Mouse (Mus musculus) testis, adult 2 months (tissue): ENCODE measurements around the gene Tesmin. TPM values are rescaled to one million over a fixed set of nuclear protein-coding genes. Genes with fewer than 3 reads are reported as not detected.
A peak's percentile ranks its signal among the peaks of the same experiment; 100 is the strongest.

Experiments
- H3K27ac ChIP-seq: fragments of 200-500 bp; 2 replicates; pipeline ENCODE4 v1.5.1; 2012; ENCODE audit warnings: low read depth, low read length; ENCODE audit not compliant: control insufficient read depth, insufficient read depth
- H3K27me3 ChIP-seq: fragments of 200-500 bp; 2 replicates; pipeline ENCODE4 v1.6.1; 2012; ENCODE audit warnings: mild to moderate bottlenecking, low read length, moderate library complexity; ENCODE audit not compliant: control insufficient read depth, insufficient read depth
- H3K36me3 ChIP-seq: fragments of 200-500 bp; 2 replicates; pipeline ENCODE4 v1.6.1; 2012; ENCODE audit warnings: mild to moderate bottlenecking, low read length; ENCODE audit not compliant: control insufficient read depth, insufficient read depth
- H3K4me1 ChIP-seq: fragments of 200-500 bp; 2 replicates; pipeline ENCODE4 v1.6.1; 2012; ENCODE audit warnings: low read length; ENCODE audit not compliant: control insufficient read depth, insufficient read depth
- H3K4me3 ChIP-seq: fragments of 200-500 bp; 2 replicates; pipeline ENCODE4 v1.5.1; 2012; ENCODE audit warnings: low read depth, mild to moderate bottlenecking, low read length, moderate library complexity, mixed read lengths; ENCODE audit not compliant: control insufficient read depth
- CTCF ChIP-seq: fragments of 200-500 bp; IDR thresholded peaks from 2 replicates; pipeline ENCODE4 v1.5.1; 2012; ENCODE audit warnings: low read depth, mild to moderate bottlenecking, inconsistent platforms, low read length, moderate library complexity; ENCODE audit not compliant: control insufficient read depth, insufficient read depth, insufficient replicate concordance
- POLR2A ChIP-seq: fragments of 200-500 bp; IDR thresholded peaks from 2 replicates; pipeline ENCODE4 v1.6.1; 2012; ENCODE audit warnings: low read depth, mild to moderate bottlenecking, inconsistent platforms, low read length, moderate library complexity; ENCODE audit not compliant: control insufficient read depth
- polyA plus RNA-seq: library from polyadenylated mRNA; depleted of rRNA; stranded (reverse); fragments of >200 nt; gene quantifications from 2 replicates; pipeline ENCODE4 v1.2.3, GENCODE M21; 2012

Tesmin gene
- polyA plus RNA-seq, 1 experiment, result 134 TPM

DNA sequence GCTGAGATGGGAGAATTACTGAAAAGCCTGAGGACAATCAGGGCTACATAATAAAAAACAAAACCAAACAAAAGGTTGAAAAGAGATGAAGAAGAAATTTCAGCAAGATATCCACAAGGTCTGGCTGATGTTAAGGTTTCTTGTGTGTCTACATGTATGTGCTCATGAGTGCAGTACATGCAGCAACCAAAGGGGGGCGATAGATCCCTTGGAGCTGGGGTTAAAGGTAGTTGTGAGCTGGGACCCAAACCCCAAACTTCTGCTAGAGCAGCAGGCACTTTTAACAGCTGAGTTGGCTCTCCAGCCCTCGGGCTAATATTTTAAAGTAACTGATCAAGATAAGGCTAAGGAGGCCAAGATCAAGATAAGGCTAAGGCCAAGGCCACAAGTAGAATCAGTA, 14.6 kb upstream of the Tesmin start:
- no peaks in the 10 kb centered on the region for H3K27me3 ChIP-seq
- no peaks in the 10 kb centered on the region for H3K4me1 ChIP-seq
- H3K36me3 ChIP-seq, result no peaks in the 10 kb centered on the region
- H3K27ac ChIP-seq, result no peak overlapping the region
- TF ChIP-seq CTCF (0 out of 2 replicates have a peak, but pooled peaks have one; percentile 18), POLR2A (no peak)
- no peak overlapping the region for H3K4me3 ChIP-seq

DNA sequence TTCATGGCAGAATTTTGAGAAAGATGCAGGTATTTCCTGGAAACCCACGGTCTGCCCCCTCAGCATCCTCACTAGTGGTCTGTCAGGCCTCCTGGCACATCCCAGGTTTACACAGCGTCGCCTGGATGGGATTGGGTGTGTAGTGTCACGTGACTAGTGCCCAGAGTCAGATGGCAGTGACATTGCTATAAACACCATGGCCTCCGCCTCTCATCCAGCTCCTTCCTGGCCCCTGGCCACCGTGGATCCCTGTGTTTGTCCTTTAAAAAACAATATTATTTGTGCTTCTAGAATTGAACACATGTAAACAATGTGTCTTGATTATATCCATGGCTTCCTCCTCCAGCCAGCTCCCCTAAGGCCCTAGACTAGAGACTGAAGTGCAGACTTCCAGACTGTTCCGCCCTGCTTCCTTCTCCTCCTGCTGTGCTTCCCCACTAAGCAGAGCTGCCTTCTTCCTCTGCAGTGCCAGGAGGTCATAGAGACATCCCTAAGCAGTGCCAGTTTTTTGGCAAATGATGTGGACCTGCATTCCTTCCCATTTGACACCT, 12.6 kb upstream of the Tesmin start:
- Histone ChIP-seq H3K4me1 (no peaks in the 10 kb centered on the region), H3K36me3 (no peaks in the 10 kb centered on the region), H3K27ac (no peak overlapping the region), H3K27me3 (no peaks in the 10 kb centered on the region), H3K4me3 (no peak overlapping the region)
- TF ChIP-seq POLR2A (no peak), CTCF (no peak)

DNA sequence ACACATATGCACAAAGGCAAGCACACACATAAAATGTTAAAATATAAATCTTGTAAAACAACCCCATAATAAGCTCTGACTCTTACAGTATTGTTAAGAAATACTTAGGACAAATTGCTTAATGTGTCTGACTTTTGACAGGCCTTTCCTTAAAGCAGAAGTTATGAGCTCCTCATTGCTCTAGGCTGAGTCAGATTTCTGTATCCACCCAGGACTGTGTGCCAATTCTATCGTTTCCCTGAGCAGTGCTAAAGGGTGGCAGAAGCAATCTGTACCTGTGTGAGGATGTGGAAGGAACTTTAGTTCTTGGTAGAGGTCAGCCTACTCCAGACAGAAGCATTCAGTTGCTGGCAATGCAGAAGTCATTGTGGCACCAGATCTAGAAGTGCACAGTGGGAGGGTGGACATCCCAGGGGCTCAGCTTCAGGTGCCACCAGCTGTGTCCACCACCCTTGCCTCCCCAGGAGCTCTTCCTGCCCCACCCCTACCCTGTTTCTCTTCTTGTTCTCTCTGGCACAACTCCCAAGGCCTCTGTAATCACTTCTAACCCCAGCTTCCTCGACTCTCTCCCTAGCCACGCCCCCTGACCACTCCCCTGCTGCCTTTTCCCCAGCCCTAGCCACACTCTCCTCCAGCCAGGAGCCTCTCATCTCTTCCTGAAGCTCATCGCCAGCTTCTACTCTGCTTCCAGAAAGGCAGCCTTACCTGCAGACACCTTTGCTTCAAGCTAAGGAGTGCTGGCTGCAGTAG, 11.5 kb upstream of the Tesmin start:
- Histone ChIP-seq H3K4me3 (no peak overlapping the region), H3K4me1 (no peaks in the 10 kb centered on the region), H3K27ac (no peak overlapping the region), H3K27me3 (no peaks in the 10 kb centered on the region), H3K36me3 (no peaks in the 10 kb centered on the region)
- TF ChIP-seq CTCF, result no peak
- no peak for TF ChIP-seq POLR2A

DNA sequence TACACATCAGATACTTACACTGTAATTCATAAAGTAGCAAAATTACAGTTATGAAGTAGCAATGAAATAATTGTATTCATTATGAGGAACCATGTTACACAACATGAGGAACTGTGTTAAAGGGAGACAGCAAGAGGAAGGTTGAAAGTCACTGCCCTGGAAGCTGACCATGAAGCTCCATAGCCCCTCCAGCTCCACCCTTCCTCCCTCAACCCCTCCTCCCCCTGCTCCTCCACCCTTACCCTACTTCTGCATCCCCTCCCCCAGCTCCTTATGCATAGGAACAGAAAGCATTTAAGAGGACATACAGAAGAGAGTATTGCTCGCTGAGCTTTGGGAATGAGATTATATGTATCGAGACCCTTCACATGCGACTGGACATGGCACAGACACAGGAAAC, 10.0 kb upstream of the Tesmin start:
- H3K27me3 ChIP-seq, result no peaks in the 10 kb centered on the region
- TF ChIP-seq CTCF (no peak), POLR2A (no peak)
- no peaks in the 10 kb centered on the region for H3K36me3 ChIP-seq
- H3K4me3 ChIP-seq, result no peak overlapping the region
- H3K27ac ChIP-seq, result no peak overlapping the region
- no peaks in the 10 kb centered on the region for H3K4me1 ChIP-seq

DNA sequence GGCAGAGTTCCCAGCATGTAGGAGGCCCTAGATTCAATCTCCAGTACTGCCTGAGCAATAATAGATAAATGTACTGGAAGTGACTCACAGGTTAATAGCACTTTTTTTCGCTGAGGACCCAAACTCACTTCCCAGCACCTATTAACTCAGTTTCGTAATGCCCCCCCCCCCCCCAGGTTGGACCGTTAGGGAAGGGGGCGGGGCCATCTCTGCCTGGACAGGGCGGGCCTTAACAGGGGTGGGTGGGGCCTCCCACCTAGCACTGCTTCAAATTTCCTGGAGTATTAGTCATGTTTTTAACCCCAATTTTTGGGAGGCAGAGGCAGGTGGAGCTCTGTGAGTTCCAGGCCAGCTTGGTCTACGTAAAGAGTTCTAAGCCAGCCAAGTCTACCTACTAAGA, 596 bp upstream of the Tesmin start:
- no peaks in the 10 kb centered on the region for H3K36me3 ChIP-seq
- H3K27ac ChIP-seq, result peak overlapping the region; percentile 97
- H3K4me1 ChIP-seq, result peaks cover 5% of the 10 kb centered on the region
- H3K27me3 ChIP-seq, result no peaks in the 10 kb centered on the region
- H3K4me3 ChIP-seq, result peak overlapping the region; percentile 89
- TF ChIP-seq POLR2A (no peak), CTCF (no peak)

DNA sequence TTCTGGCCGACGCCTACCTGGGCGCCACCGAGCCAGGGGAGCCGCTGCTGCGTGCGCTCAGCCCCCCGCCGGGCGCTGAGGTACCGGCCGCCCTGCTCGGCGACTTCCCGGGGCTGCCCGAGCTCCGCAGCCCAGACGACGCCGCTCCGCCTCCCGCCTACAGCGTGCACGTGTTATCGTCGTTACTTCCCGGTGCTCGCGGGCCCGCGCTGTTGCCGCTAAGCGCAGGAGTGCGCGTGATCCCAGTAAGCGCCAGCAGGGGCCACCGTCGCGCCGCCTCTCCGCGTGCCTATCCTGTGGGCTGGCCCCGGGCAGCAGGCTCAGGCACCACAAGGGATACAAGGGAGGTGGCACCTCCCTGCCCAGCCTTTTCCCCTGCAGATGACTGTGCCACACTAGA, 432 bp downstream of the Tesmin start:
- peaks cover 1% of the 10 kb centered on the region for H3K36me3 ChIP-seq
- peak overlapping the region; percentile 97 for H3K27ac ChIP-seq
- H3K27me3 ChIP-seq, result no peaks in the 10 kb centered on the region
- TF ChIP-seq CTCF (peak; percentile 66; the same call in 1 of the 2 replicates), POLR2A (no peak; the same call in 1 of the 2 replicates)
- peak overlapping the region; percentile 89 for H3K4me3 ChIP-seq
- peaks cover 5% of the 10 kb centered on the region for H3K4me1 ChIP-seq

DNA sequence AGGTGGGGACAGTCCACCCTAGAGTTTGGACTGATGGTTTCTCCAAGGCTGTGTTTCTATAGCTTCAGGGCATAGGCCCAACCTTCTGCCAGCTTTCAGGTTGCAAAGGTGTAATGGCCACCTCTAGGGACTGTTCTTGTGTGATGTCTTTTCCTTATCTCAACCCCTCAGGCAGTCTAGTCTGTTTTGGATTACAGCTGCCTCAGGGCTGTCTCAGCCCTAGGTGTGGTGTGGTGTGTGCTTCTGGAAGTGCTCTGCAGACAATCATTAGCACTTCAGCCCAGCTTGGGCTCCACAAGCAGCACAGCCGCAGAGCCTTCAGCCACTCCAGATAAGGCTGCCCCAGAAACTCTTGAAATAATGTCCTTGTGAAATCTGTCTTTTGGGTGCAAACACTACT, 3.7 kb downstream of the Tesmin start:
- H3K36me3 ChIP-seq, result peaks cover 7% of the 10 kb centered on the region
- H3K27me3 ChIP-seq, result no peaks in the 10 kb centered on the region
- no peak for TF ChIP-seq CTCF
- no peak for TF ChIP-seq POLR2A
- peaks cover 5% of the 10 kb centered on the region for H3K4me1 ChIP-seq
- H3K27ac ChIP-seq, result no peak overlapping the region
- no peak overlapping the region for H3K4me3 ChIP-seq
